Mouse (Mus musculus): ENCODE data around the gene Atf6b. TPM values are rescaled to one million over a fixed set of nuclear protein-coding genes. Genes with fewer than 3 reads are reported as not detected.

The Atf6b gene
- polyA plus RNA-seq, 1 experiment from 2014 or later: 97.1 TPM

DNA sequence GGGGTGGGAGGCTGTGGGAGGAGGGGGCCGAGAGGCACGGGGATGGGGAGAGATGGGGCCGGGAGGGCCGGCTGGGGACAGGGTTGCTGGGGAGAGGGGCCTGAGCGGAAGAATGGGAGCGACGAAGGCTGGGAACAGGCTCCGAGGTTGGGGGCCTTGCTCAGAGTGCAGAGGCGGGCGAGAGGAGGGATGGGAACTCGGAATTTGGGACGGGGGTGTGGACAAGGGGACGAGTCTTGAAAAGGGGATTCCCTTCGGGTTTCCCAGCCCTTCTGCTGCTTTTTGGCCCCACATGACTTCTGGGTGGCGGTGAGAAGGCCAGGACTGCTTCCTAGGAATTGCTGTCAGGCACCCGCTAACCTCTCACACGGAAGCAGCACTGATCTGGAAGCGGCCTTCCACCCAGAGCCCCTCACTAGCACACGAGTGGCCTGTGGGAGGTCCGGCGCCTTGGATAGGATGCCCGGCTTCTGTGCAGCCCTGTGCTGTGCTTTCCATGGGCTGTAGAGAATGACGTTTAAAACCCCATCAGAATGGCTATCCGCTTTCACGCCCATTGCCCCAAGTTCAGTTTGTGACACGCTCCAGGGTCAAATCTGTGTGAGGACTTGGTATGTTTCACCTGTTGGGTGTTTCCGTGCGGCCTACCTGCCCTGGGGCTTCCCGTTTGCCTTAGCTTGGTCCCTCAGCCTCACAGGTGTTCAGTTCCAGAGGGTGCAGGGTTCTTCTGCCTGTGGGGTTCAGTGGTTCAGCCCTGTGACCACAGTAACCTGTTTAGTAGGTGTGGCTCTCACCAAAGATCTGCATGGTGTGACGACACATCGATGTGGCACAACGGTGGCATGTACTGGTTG, 40.5 kb upstream of the Atf6b start:
- Histone ChIP-seq H3K27me3 (ENCODE audit: control insufficient read depth, insufficient read depth, low read length) (no peaks in the 10 kb centered on the region), H3K27ac (replicated peaks; ENCODE audit: low read depth, low read length) (peak overlapping the region; percentile 85), H3K4me2 (ENCODE audit: low read length) (peak overlapping the region; percentile 97), H3K9me3 (ENCODE audit: control insufficient read depth, low read length) (no peaks in the 10 kb centered on the region), H3K36me3 (ENCODE audit: control insufficient read depth, insufficient read depth, low read length) (peaks cover 20% of the 10 kb centered on the region), H3K4me1 (ENCODE audit: control insufficient read depth, insufficient read depth, low read length) (peaks cover 28% of the 10 kb centered on the region), H3K4me3 (replicated peaks; ENCODE audit: low read depth, low read length) (peak overlapping the region; percentile 93), H3K9ac (replicated peaks; ENCODE audit: low read length) (peak overlapping the region; percentile 90)
- 18% methylated on average over 32 of the region's 32 CpGs for WGBS
- DNase-seq (no peak), ATAC-seq (ENCODE audit: low FRiP score, low TSS enrichment) (no peak)

DNA sequence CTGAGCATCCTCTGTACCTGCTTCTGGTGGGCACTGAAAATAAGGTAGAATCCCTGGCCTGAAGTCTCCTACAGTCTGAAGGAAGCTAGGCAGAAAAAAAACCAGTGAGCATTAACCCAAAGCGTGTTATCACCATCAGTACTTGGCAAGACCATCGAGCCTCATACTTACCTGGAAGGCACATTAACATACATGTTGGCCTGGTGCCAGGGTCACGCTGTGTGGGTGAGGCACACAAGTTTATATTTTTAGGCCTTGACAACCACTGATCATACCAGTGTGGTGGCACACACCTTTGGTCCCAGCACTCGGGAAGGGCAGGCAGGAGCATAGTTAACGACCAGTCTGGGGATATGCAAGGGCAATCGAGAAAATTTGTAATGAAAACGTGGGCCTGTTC, 38.9 kb upstream of the Atf6b start:
- Histone ChIP-seq H3K4me3 (replicated peaks; ENCODE audit: low read depth, low read length) (no peak overlapping the region), H3K4me2 (ENCODE audit: low read length) (no peak overlapping the region), H3K9me3 (ENCODE audit: control insufficient read depth, low read length) (no peaks in the 10 kb centered on the region), H3K4me1 (ENCODE audit: control insufficient read depth, insufficient read depth, low read length) (peaks cover 22% of the 10 kb centered on the region), H3K27ac (replicated peaks; ENCODE audit: low read depth, low read length) (no peak overlapping the region), H3K9ac (replicated peaks; ENCODE audit: low read length) (no peak overlapping the region), H3K36me3 (ENCODE audit: control insufficient read depth, insufficient read depth, low read length) (peaks cover 30% of the 10 kb centered on the region), H3K27me3 (ENCODE audit: control insufficient read depth, insufficient read depth, low read length) (no peaks in the 10 kb centered on the region)
- ATAC-seq (ENCODE audit: low FRiP score, low TSS enrichment) (no peak), DNase-seq (no peak)
- WGBS: 89% methylated on average over 7 of the region's 7 CpGs

DNA sequence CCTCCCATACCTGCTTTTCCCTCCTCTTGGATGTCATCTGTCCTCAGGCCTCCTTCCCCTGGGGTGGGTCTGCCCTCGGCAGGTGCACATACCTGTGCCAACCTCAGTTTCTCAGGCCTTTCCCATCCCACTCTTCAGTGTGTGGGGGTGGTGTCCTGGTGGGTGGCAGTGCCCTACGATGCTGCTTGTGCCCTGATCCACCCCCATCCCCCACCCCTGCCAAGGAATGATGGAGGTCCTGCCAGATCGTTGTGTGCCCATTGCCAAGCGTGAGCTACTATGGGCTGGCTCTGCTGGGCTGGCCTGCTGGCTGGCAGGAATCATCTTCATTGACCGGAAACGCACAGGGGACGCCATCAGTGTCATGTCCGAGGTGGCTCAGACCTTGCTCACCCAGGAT, 35.9 kb upstream of the Atf6b start:
- Histone ChIP-seq H3K4me1 (ENCODE audit: control insufficient read depth, insufficient read depth, low read length) (peaks cover 12% of the 10 kb centered on the region), H3K4me2 (ENCODE audit: low read length) (no peak overlapping the region), H3K36me3 (ENCODE audit: control insufficient read depth, insufficient read depth, low read length) (peaks cover 59% of the 10 kb centered on the region), H3K27me3 (ENCODE audit: control insufficient read depth, insufficient read depth, low read length) (no peaks in the 10 kb centered on the region), H3K9me3 (ENCODE audit: control insufficient read depth, low read length) (no peaks in the 10 kb centered on the region), H3K9ac (replicated peaks; ENCODE audit: low read length) (0 out of 2 replicates have a peak overlapping the region, but pooled peaks have one; percentile 14), H3K4me3 (replicated peaks; ENCODE audit: low read depth, low read length) (no peak overlapping the region), H3K27ac (replicated peaks; ENCODE audit: low read depth, low read length) (no peak overlapping the region)
- 98% methylated on average over 8 of the region's 8 CpGs for whole genome bisulfite sequencing
- DNase-seq (no peak), ATAC-seq (ENCODE audit: low FRiP score, low TSS enrichment) (no peak)

DNA sequence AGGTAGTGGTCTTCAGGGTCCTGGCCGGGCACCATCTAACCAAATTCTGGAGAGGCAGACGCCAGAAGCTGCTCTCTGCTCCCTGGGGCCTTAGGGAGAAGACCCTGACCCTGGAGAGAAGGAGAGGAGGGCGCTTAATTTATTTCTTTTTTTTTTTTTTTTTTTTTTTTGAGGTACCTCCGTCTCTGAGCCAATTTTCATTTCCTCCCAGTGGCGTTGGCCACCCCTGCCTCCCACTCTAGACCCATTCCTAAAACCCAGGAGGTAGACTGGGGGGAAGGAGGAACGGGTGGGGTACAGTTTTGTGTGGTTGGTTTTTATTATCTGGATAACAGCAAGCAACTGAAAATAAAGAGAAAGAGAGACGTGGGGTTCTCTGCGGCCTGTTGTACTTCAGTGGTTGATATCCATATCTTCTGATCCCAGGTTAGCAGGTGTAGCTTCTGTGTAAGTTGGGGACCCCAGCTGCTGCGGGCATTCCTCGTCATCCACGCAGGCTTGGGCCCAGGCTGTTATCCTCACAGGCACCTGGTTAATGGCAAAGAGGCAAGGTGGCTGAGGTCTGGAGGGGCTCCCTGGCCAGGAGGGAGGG, 33.8 kb upstream of the Atf6b start:
- Histone ChIP-seq H3K4me3 (replicated peaks; ENCODE audit: low read depth, low read length) (no peak overlapping the region), H3K27ac (replicated peaks; ENCODE audit: low read depth, low read length) (no peak overlapping the region), H3K4me2 (ENCODE audit: low read length) (no peak overlapping the region), H3K4me1 (ENCODE audit: control insufficient read depth, insufficient read depth, low read length) (no peaks in the 10 kb centered on the region), H3K36me3 (ENCODE audit: control insufficient read depth, insufficient read depth, low read length) (peaks cover 73% of the 10 kb centered on the region), H3K27me3 (ENCODE audit: control insufficient read depth, insufficient read depth, low read length) (no peaks in the 10 kb centered on the region), H3K9me3 (ENCODE audit: control insufficient read depth, low read length) (no peaks in the 10 kb centered on the region), H3K9ac (replicated peaks; ENCODE audit: low read length) (no peak overlapping the region)
- DNase-seq (no peak), ATAC-seq (ENCODE audit: low FRiP score, low TSS enrichment) (no peak)
- 91% methylated on average over 11 of the region's 11 CpGs for WGBS

DNA sequence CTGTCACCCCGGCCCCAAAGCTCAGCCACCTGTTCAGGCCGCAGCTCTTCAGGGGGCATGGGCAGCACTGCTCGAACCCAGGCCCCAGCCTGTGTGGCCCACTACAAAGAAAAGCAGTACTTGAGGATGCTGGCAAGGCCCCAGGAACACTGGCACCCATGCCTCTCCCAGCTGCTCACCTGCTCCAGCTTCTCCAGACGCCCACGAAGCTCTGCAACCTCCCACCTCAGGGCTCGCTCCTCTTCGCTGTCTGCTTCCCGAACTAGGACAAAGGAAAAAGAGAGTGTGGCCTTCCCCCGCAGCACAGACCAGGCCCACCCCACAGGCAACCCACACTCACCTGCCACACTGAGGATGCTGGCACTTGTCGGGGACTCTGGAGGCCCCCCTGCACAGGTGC, 33.1 kb upstream of the Atf6b start:
- Histone ChIP-seq H3K27me3 (ENCODE audit: control insufficient read depth, insufficient read depth, low read length) (no peaks in the 10 kb centered on the region), H3K36me3 (ENCODE audit: control insufficient read depth, insufficient read depth, low read length) (peaks cover 73% of the 10 kb centered on the region), H3K9ac (replicated peaks; ENCODE audit: low read length) (no peak overlapping the region), H3K27ac (replicated peaks; ENCODE audit: low read depth, low read length) (no peak overlapping the region), H3K4me2 (ENCODE audit: low read length) (no peak overlapping the region), H3K4me1 (ENCODE audit: control insufficient read depth, insufficient read depth, low read length) (no peaks in the 10 kb centered on the region), H3K4me3 (replicated peaks; ENCODE audit: low read depth, low read length) (no peak overlapping the region), H3K9me3 (ENCODE audit: control insufficient read depth, low read length) (no peaks in the 10 kb centered on the region)
- DNase-seq (no peak), ATAC-seq (ENCODE audit: low FRiP score, low TSS enrichment) (no peak)
- WGBS: 91% methylated on average over 10 of the region's 10 CpGs

DNA sequence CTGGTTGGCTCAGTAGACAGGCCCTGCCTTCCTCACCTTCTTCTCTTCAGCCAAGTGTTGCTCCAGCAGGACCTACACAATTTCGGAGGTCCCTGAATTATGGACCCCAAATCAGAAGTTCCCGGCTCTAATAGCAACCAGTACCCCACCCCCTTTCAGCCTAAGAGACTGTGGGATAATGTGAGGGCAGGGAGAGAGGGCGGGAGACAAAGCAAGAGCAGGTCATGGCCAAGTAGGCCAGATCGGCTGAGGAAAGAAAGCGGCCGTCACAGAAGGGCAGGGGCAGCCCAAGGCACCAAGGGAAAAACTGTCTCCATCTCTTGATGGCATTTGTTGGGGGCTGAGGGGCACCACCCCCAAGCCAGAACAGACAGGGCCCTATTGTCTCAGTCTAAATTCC, 31.1 kb upstream of the Atf6b start, which contains the start of gene Egfl8:
Gene Egfl8, minus strand, starts transcription at position 101 of the 400 bp plus-strand sequence.
- Histone ChIP-seq H3K27me3 (ENCODE audit: control insufficient read depth, insufficient read depth, low read length) (no peaks in the 10 kb centered on the region), H3K9me3 (ENCODE audit: control insufficient read depth, low read length) (no peaks in the 10 kb centered on the region), H3K4me3 (replicated peaks; ENCODE audit: low read depth, low read length) (no peak within 1 kb of the TSS), H3K9ac (replicated peaks; ENCODE audit: low read length) (no peak within 1 kb of the TSS), H3K4me2 (ENCODE audit: low read length) (no peak within 1 kb of the TSS), H3K4me1 (ENCODE audit: control insufficient read depth, insufficient read depth, low read length) (no peaks in the 10 kb centered on the region), H3K27ac (replicated peaks; ENCODE audit: low read depth, low read length) (no peak within 1 kb of the TSS; the same call in 1 of the 2 replicates), H3K36me3 (ENCODE audit: control insufficient read depth, insufficient read depth, low read length) (peaks cover 67% of the 10 kb centered on the region)
- ATAC-seq (ENCODE audit: low FRiP score, low TSS enrichment) (no peak), DNase-seq (no peak)
- WGBS: 60% methylated on average over 6 of the region's 6 CpGs

DNA sequence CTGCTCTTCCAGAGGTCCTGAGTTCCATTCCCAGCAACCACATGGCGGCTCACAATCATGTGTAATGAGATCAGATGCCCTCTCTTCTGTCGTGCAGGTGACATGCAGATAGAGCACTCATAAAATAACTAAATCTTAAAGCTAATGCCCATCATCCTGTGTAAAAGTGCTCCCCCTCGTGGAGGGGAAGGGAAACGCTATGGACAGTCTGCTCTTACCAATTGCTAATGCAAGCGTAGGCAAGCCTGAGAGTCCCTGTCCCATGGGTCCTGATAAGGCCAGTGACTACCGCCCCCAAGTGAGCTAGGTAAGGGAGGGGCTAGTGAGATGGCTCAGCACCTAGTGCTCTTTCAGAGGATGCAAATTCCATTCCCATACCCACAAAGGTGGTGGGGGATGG, 27.9 kb upstream of the Atf6b start:
- Histone ChIP-seq H3K4me2 (ENCODE audit: low read length) (no peak overlapping the region), H3K4me1 (ENCODE audit: control insufficient read depth, insufficient read depth, low read length) (no peaks in the 10 kb centered on the region), H3K27ac (replicated peaks; ENCODE audit: low read depth, low read length) (no peak overlapping the region), H3K9me3 (ENCODE audit: control insufficient read depth, low read length) (no peaks in the 10 kb centered on the region), H3K4me3 (replicated peaks; ENCODE audit: low read depth, low read length) (no peak overlapping the region), H3K27me3 (ENCODE audit: control insufficient read depth, insufficient read depth, low read length) (no peaks in the 10 kb centered on the region), H3K9ac (replicated peaks; ENCODE audit: low read length) (no peak overlapping the region), H3K36me3 (ENCODE audit: control insufficient read depth, insufficient read depth, low read length) (peaks cover 57% of the 10 kb centered on the region)
- no peak for ATAC-seq (ENCODE audit: low FRiP score, low TSS enrichment)
- peak; percentile 77 for DNase-seq
- WGBS: 10% methylated on average over 6 of the region's 6 CpGs

DNA sequence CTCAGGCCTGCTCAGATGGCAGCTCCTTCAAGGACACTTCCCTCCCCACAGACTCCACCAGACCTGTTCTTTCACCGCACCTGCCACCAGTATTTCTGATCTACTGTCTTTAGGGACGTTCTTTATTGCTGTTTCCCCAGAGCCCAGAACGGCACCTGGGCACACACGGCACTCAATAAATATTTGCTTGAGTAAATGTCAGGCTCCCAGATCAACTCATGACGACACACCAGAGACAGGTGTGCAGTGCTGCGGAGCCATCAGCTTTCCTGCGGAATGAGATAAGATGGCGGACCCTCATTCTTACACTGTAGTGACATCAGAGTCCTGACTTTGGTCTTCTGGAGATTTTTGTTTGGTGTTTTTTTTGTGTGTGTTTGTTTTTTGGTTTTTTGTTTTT, 25.9 kb upstream of the Atf6b start:
- peaks cover 2% of the 10 kb centered on the region for H3K4me1 ChIP-seq (ENCODE audit: control insufficient read depth, insufficient read depth, low read length)
- H3K27ac ChIP-seq (replicated peaks; ENCODE audit: low read depth, low read length): no peak overlapping the region
- H3K4me3 ChIP-seq (replicated peaks; ENCODE audit: low read depth, low read length): no peak overlapping the region
- H3K27me3 ChIP-seq (ENCODE audit: control insufficient read depth, insufficient read depth, low read length): no peaks in the 10 kb centered on the region
- no peaks in the 10 kb centered on the region for H3K9me3 ChIP-seq (ENCODE audit: control insufficient read depth, low read length)
- no peak for DNase-seq
- no peak overlapping the region for H3K4me2 ChIP-seq (ENCODE audit: low read length)
- no peak for ATAC-seq (ENCODE audit: low FRiP score, low TSS enrichment)
- H3K9ac ChIP-seq (replicated peaks; ENCODE audit: low read length): no peak overlapping the region
- H3K36me3 ChIP-seq (ENCODE audit: control insufficient read depth, insufficient read depth, low read length): peaks cover 38% of the 10 kb centered on the region
- WGBS: 93% methylated on average over 8 of the region's 8 CpGs

DNA sequence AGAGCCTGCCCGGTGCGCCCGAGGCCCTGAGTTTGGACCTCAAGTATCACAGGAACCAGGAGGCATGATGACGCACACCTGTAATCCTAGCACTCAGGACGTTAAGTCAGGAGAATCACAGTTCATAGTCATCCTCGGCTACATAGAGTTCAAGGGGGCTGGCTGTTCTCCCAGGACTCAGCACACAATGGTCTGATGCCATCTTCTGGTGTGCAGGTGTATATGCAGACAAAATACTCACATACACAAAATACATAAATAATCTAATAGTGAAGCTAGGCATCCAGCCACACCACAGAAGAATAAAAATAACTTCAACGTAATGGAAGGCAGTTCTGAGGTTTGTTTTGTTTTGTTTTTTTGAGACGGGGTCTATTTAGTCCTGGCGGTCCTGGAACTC, 23.8 kb upstream of the Atf6b start:
- Histone ChIP-seq H3K36me3 (ENCODE audit: control insufficient read depth, insufficient read depth, low read length) (peaks cover 24% of the 10 kb centered on the region), H3K4me1 (ENCODE audit: control insufficient read depth, insufficient read depth, low read length) (peaks cover 14% of the 10 kb centered on the region), H3K4me3 (replicated peaks; ENCODE audit: low read depth, low read length) (no peak overlapping the region), H3K9me3 (ENCODE audit: control insufficient read depth, low read length) (no peaks in the 10 kb centered on the region), H3K4me2 (ENCODE audit: low read length) (no peak overlapping the region), H3K27me3 (ENCODE audit: control insufficient read depth, insufficient read depth, low read length) (no peaks in the 10 kb centered on the region), H3K9ac (replicated peaks; ENCODE audit: low read length) (no peak overlapping the region), H3K27ac (replicated peaks; ENCODE audit: low read depth, low read length) (no peak overlapping the region)
- no peak for ATAC-seq (ENCODE audit: low FRiP score, low TSS enrichment)
- 88% methylated on average over 9 of the region's 9 CpGs for WGBS
- DNase-seq: no peak
